22 mouse cellular contexts compared by ENCODE assay signal in the genomic region with DNA sequence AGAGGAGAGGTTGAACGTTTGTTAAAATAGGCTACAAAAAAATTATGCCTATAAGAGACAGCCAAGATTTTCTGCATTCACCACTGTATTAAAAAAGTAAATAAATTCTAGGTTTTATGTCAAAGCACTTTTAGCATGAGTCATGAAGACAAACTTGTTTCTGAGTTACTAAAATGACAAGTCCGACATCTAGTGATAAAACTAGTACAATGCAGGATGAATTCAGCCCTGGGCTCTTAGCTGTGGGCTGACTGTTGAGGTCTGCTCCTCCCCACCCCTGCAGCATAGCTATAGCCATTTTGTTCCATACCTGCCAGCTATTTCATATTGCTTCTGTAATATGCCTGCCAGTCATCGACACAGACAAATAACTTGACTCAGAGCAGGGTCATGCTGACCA. TPM values are rescaled to one million over a fixed set of nuclear protein-coding genes. Genes with fewer than 3 reads are reported as not detected.
DNase-seq lines count a peak whose midpoint lies in the region; ATAC-seq and TF ChIP-seq lines count a peak whose summit lies in the region.
"Had no signal": no experiment of that assay in that cellular context is flagged by ENCODE, and none has a peak within 500 bp of the region (broad histone marks: within the 10 kb centered on the region; RNA-seq: fewer than 3 reads in every experiment).

No protein-coding gene starts in this region.

- no peak overlapping the region for H3K27ac ChIP-seq in layer of hippocampus, adult 2 months
- no peak overlapping the region for H3K27ac ChIP-seq in intestine, embryonic 16.5 days (ENCODE audit: low read length)
- H3K27ac ChIP-seq: embryonic facial prominence, embryonic 12.5 days; forebrain, embryonic 15.5 days; heart, embryonic 15.5 days; hindbrain, embryonic 13.5 days; hindbrain, postnatal 0 days had no signal

- no peak overlapping the region for H3K4me3 ChIP-seq in layer of hippocampus, adult 2 months
- no peak overlapping the region for H3K4me3 ChIP-seq in intestine, embryonic 16.5 days (ENCODE audit: low read length)
- H3K4me3 ChIP-seq: embryonic facial prominence, embryonic 12.5 days; forebrain, embryonic 15.5 days; heart, embryonic 15.5 days; hindbrain, embryonic 13.5 days had no signal

- no peak overlapping the region for H3K9ac ChIP-seq in intestine, embryonic 16.5 days (ENCODE audit: low read depth, low read length)
- H3K9ac ChIP-seq: embryonic facial prominence, embryonic 12.5 days; forebrain, embryonic 15.5 days; heart, embryonic 15.5 days; hindbrain, embryonic 13.5 days had no signal

- WGBS in intestine, embryonic 16.5 days = 80% methylated on average over 3 of the region's 3 CpGs

- peak; percentile 48 for TF ChIP-seq CTCF in layer of hippocampus, adult 2 months (conservative IDR thresholded peaks at IDR 0.05)
- peak; percentile 35 for TF ChIP-seq CTCF in Patski (IDR thresholded peaks at IDR 0.05)

- H3K9me3 ChIP-seq in intestine, embryonic 16.5 days (ENCODE audit: control insufficient read depth, low read length) = no peaks in the 10 kb centered on the region
- H3K9me3 ChIP-seq: embryonic facial prominence, embryonic 12.5 days; forebrain, embryonic 15.5 days; heart, embryonic 15.5 days; hindbrain, embryonic 13.5 days had no signal

- DNase-seq in layer of hippocampus, adult 2 months (ENCODE audit: low spot score in 2 of 2) = no peak
- no peak for DNase-seq in layer of hippocampus, postnatal 10 days (ENCODE audit: low spot score in 2 of 2)
- peak; percentile 11 for DNase-seq in CD4-positive helper T cell, adult 2 months (ENCODE audit: low read depth, low spot score)
- DNase-seq in Patski (ENCODE audit: low read depth, low spot score) = no peak
- DNase-seq in retina, embryonic 14.5 days (ENCODE audit: low spot score) = no peak
- DNase-seq in left cerebral cortex, postnatal 36 days (ENCODE audit: low spot score in 2 of 2) = no peak
- DNase-seq: adrenal gland, postnatal 10 days; B cell, adult 2 months; cerebellum, adult 11 months; cerebellum, adult 8-10 months; cerebellum, postnatal 25 days; gastrocnemius, postnatal 36 days; heart, adult 11 months; heart, postnatal 14 days had no signal

- H3K4me2 ChIP-seq in intestine, embryonic 16.5 days (ENCODE audit: low read depth, low read length) = no peak overlapping the region
- H3K4me2 ChIP-seq: embryonic facial prominence, embryonic 12.5 days; forebrain, embryonic 15.5 days; heart, embryonic 11.5 days; heart, embryonic 15.5 days; hindbrain, embryonic 13.5 days had no signal

- no peak for ATAC-seq in Patski
- no peak for ATAC-seq in intestine, embryonic 16.5 days
- ATAC-seq: forebrain, embryonic 15.5 days; hindbrain, postnatal 0 days had no signal

- no peaks in the 10 kb centered on the region for H3K4me1 ChIP-seq in intestine, embryonic 16.5 days (ENCODE audit: control insufficient read depth, insufficient read depth, low read length)
- H3K4me1 ChIP-seq: embryonic facial prominence, embryonic 12.5 days; forebrain, embryonic 15.5 days; heart, embryonic 15.5 days; hindbrain, embryonic 13.5 days had no signal

- H3K27me3 ChIP-seq in Patski = no peaks in the 10 kb centered on the region
- no peaks in the 10 kb centered on the region for H3K27me3 ChIP-seq in intestine, embryonic 16.5 days (replicated peaks; ENCODE audit: control insufficient read depth, insufficient read depth, low read length)
- H3K27me3 ChIP-seq: embryonic facial prominence, embryonic 12.5 days; forebrain, embryonic 15.5 days; heart, embryonic 15.5 days; hindbrain, embryonic 13.5 days had no signal

- CTCF ChIA-PET in Patski (lab: Charles Lee) = interaction anchor here (0.7 to 1.7 kb wide), 4 partner anchors 9 to 344 kb away, joined by 3 to 4 read pairs (median 3); no protein-coding TSS in a partner anchor

- intact Hi-C loops in left cerebral cortex, postnatal 36 days (cut with DNase I) = no loop called here

- POLR2A ChIA-PET in Patski (lab: Charles Lee) = no interaction called here

- in situ Hi-C loops in Patski (cut with MboI; ENCODE audit: low pct_unique_long_range_greater_than_20kb) = no loop called here

- no peaks in the 10 kb centered on the region for H3K36me3 ChIP-seq in intestine, embryonic 16.5 days (ENCODE audit: control insufficient read depth, insufficient read depth, low read length)
- H3K36me3 ChIP-seq: embryonic facial prominence, embryonic 12.5 days; forebrain, embryonic 15.5 days; G1E; heart, embryonic 15.5 days; hindbrain, embryonic 13.5 days had no signal

RNA-seq across cellular contexts. Expression of gene Zfp983, which starts 34.1 kb away (rescaled TPM):
- total RNA-seq in layer of hippocampus, adult 2 months (2021) = 10 to 100 TPM; 11.1 to 11.3 TPM
- 10 to 100 TPM in 1 of 2 experiments, 1 to 10 TPM in 1; 9.9 to 10.1 TPM for total RNA-seq in layer of hippocampus, postnatal 10 days (2021)
- 11.4 TPM for polyA plus RNA-seq in Patski (2021)
- 3.4 and 3.9 TPM in 2 replicates for polyA plus RNA-seq in intestine, embryonic 16.5 days (2015; fragmentation: Nextera tagmentation; extraction: Ambion mirVana)
- 10 to 100 TPM; 10.6 to 12.1 TPM for total RNA-seq in left cerebral cortex, postnatal 36 days (2021)

RNA-seq across cellular contexts. Expression of gene Zfp948, which starts 49.5 kb away (rescaled TPM):
- total RNA-seq in layer of hippocampus, adult 2 months (2021) = 10 to 100 TPM; 11.0 to 12.2 TPM
- 10 to 100 TPM; 15.5 to 17.6 TPM for total RNA-seq in layer of hippocampus, postnatal 10 days (2021)
- polyA plus RNA-seq in Patski (2021) = 11.4 TPM
- 17.7 and 18.2 TPM in 2 replicates for polyA plus RNA-seq in intestine, embryonic 16.5 days (2015; fragmentation: Nextera tagmentation; extraction: Ambion mirVana)
- total RNA-seq in left cerebral cortex, postnatal 36 days (2021) = 10 to 100 TPM; 10.0 to 11.0 TPM
